Mouse (Mus musculus): Measurements from ENCODE around the gene Upk3a.

Gene Upk3a

GRCm38 (mm10) chr15:85049758-85050157 lies 32.8 kb downstream of the Upk3a start:
- in situ Hi-C loops (cut with MboI): no loop called here

GRCm38 (mm10) chr15:85054098-85054497 lies 37.2 kb downstream of the Upk3a start:
- in situ Hi-C loops (cut with MboI): no loop called here

- in situ Hi-C loops (cut with MboI): no loop called here
These were observed 38.2 kb downstream of the Upk3a start for GRCm38 (mm10) chr15:85055186-85055585.

- in situ Hi-C loops (cut with MboI): no loop called here
These were observed 46.5 kb downstream of the Upk3a start for GRCm38 (mm10) chr15:85063421-85063820.

DNA sequence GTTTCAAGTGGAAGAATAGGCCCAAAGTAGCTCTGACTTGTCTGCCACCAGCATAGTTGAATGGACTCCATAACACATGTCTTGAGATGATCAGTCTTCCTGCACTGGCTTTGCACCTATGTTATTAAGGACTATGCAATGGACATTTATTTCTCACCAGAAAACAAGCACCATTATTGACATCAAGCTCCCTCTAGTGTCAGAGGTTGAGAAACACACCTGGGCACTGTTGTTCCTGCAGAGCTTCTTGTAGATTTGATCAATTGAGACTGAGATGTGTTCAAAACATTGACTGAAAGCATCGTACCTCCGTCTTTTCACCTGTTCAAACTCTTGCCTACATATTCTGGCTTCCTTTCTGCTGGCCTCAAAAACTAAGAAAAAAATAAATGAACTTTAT lies 53.6 kb downstream of the Upk3a start:
- in situ Hi-C loops (cut with MboI): no loop called here
